Mouse (Mus musculus): ENCODE measurements at regions not wholly inside any gene's neighbourhood (a gene's known extent, or its start where the extent isn't known, plus 50 kb on each side); places are given as distances from the start of the nearest gene placed in this dataset.
"Not testable (repeated sequence)": the region's sequence is repeated elsewhere in the genome, so short reads cannot be mapped to it uniquely, and the experiment has no call there.

- not testable (repeated sequence) for H3K36me3 ChIP-seq (ENCODE audit: control insufficient read depth, insufficient read depth, low read length); ATAC-seq (ENCODE audit: insufficient number of reproducible peaks, insufficient read depth, low FRiP score, low read depth); H3K4me3 ChIP-seq (ENCODE audit: control insufficient read depth in 1 of 2, insufficient read depth in 1 of 2, low read depth in 1 of 2, low read length in 2 of 2); H3K27ac ChIP-seq (replicated peaks in 1 of 2; ENCODE audit: control insufficient read depth in 1 of 2, insufficient read depth in 1 of 2, low read depth in 2 of 2, low read length in 2 of 2); H3K9me3 ChIP-seq (ENCODE audit: control insufficient read depth, low read length); H3K27me3 ChIP-seq (ENCODE audit: control insufficient read depth, insufficient read depth, low read length); H3K4me1 ChIP-seq (ENCODE audit: control insufficient read depth in 2 of 2, insufficient read depth in 2 of 2, low read length in 2 of 2); H3K9ac ChIP-seq (ENCODE audit: low read length); H3K4me2 ChIP-seq (ENCODE audit: low read length)
- WGBS: 79% methylated on average over 2 of the region's 2 CpGs
These were observed 339.0 kb downstream of the Dync2h1 start for GRCm38 (mm10) chr9:6845281-6845680.

GRCm38 (mm10) chr9:6834936-6835335 lies 349.3 kb downstream of the Dync2h1 start:
- H3K27me3 ChIP-seq (ENCODE audit: control insufficient read depth, insufficient read depth, low read length); H3K4me3 ChIP-seq (ENCODE audit: control insufficient read depth in 1 of 2, insufficient read depth in 1 of 2, low read depth in 1 of 2, low read length in 2 of 2); ATAC-seq (ENCODE audit: insufficient number of reproducible peaks, insufficient read depth, low FRiP score, low read depth); H3K27ac ChIP-seq (replicated peaks in 1 of 2; ENCODE audit: control insufficient read depth in 1 of 2, insufficient read depth in 1 of 2, low read depth in 2 of 2, low read length in 2 of 2); H3K9ac ChIP-seq (ENCODE audit: low read length); H3K4me2 ChIP-seq (ENCODE audit: low read length); H3K36me3 ChIP-seq (ENCODE audit: control insufficient read depth, insufficient read depth, low read length); H3K9me3 ChIP-seq (ENCODE audit: control insufficient read depth, low read length); H3K4me1 ChIP-seq (ENCODE audit: control insufficient read depth in 2 of 2, insufficient read depth in 2 of 2, low read length in 2 of 2): not testable (repeated sequence)
- 77% methylated on average over 5 of the region's 5 CpGs for WGBS

GRCm38 (mm10) chr9:6834470-6834869 lies 349.8 kb downstream of the Dync2h1 start:
- Histone ChIP-seq H3K4me2 (ENCODE audit: low read length) (no peak overlapping the region), H3K27me3 (ENCODE audit: control insufficient read depth, insufficient read depth, low read length) (no peaks in the 10 kb centered on the region), H3K4me3 (ENCODE audit: control insufficient read depth in 1 of 2, insufficient read depth in 1 of 2, low read depth in 1 of 2, low read length in 2 of 2) (no peak overlapping the region), H3K9ac (ENCODE audit: low read length) (no peak overlapping the region), H3K27ac (replicated peaks in 1 of 2; ENCODE audit: control insufficient read depth in 1 of 2, insufficient read depth in 1 of 2, low read depth in 2 of 2, low read length in 2 of 2) (no peak overlapping the region), H3K36me3 (ENCODE audit: control insufficient read depth, insufficient read depth, low read length) (no peaks in the 10 kb centered on the region), H3K4me1 (ENCODE audit: control insufficient read depth in 2 of 2, insufficient read depth in 2 of 2, low read length in 2 of 2) (no peaks in the 10 kb centered on the region), H3K9me3 (ENCODE audit: control insufficient read depth, low read length) (no peaks in the 10 kb centered on the region)
- 64% methylated on average over 5 of the region's 5 CpGs for WGBS
- ATAC-seq (ENCODE audit: insufficient number of reproducible peaks, insufficient read depth, low FRiP score, low read depth): no peak

- no peak overlapping the region for H3K4me3 ChIP-seq (ENCODE audit: control insufficient read depth in 1 of 2, insufficient read depth in 1 of 2, low read depth in 1 of 2, low read length in 2 of 2)
- no peak overlapping the region for H3K4me2 ChIP-seq (ENCODE audit: low read length)
- 67% methylated on average over 2 of the region's 2 CpGs for WGBS
- no peaks in the 10 kb centered on the region for H3K9me3 ChIP-seq (ENCODE audit: control insufficient read depth, low read length)
- no peak overlapping the region for H3K27ac ChIP-seq (replicated peaks in 1 of 2; ENCODE audit: control insufficient read depth in 1 of 2, insufficient read depth in 1 of 2, low read depth in 2 of 2, low read length in 2 of 2)
- no peaks in the 10 kb centered on the region for H3K4me1 ChIP-seq (ENCODE audit: control insufficient read depth in 2 of 2, insufficient read depth in 2 of 2, low read length in 2 of 2)
- ATAC-seq (ENCODE audit: insufficient number of reproducible peaks, insufficient read depth, low FRiP score, low read depth): no peak
- H3K9ac ChIP-seq (ENCODE audit: low read length): no peak overlapping the region
- H3K27me3 ChIP-seq (ENCODE audit: control insufficient read depth, insufficient read depth, low read length): no peaks in the 10 kb centered on the region
- no peaks in the 10 kb centered on the region for H3K36me3 ChIP-seq (ENCODE audit: control insufficient read depth, insufficient read depth, low read length)
These were observed 351.4 kb downstream of the Dync2h1 start for GRCm38 (mm10) chr9:6832862-6833261.

- not testable (repeated sequence) for H3K9me3 ChIP-seq (ENCODE audit: control insufficient read depth, low read length); H3K27me3 ChIP-seq (ENCODE audit: control insufficient read depth, insufficient read depth, low read length); H3K4me3 ChIP-seq (ENCODE audit: control insufficient read depth in 1 of 2, insufficient read depth in 1 of 2, low read depth in 1 of 2, low read length in 2 of 2); H3K4me1 ChIP-seq (ENCODE audit: control insufficient read depth in 2 of 2, insufficient read depth in 2 of 2, low read length in 2 of 2); H3K36me3 ChIP-seq (ENCODE audit: control insufficient read depth, insufficient read depth, low read length); ATAC-seq (ENCODE audit: insufficient number of reproducible peaks, insufficient read depth, low FRiP score, low read depth); H3K9ac ChIP-seq (ENCODE audit: low read length); H3K4me2 ChIP-seq (ENCODE audit: low read length); H3K27ac ChIP-seq (replicated peaks in 1 of 2; ENCODE audit: control insufficient read depth in 1 of 2, insufficient read depth in 1 of 2, low read depth in 2 of 2, low read length in 2 of 2)
- WGBS: 75% methylated on average over 6 of the region's 6 CpGs
These were observed 352.6 kb downstream of the Dync2h1 start for GRCm38 (mm10) chr9:6831642-6832041.

- Histone ChIP-seq H3K4me3 (ENCODE audit: control insufficient read depth in 1 of 2, insufficient read depth in 1 of 2, low read depth in 1 of 2, low read length in 2 of 2) (no peak overlapping the region), H3K36me3 (ENCODE audit: control insufficient read depth, insufficient read depth, low read length) (no peaks in the 10 kb centered on the region), H3K4me1 (ENCODE audit: control insufficient read depth in 2 of 2, insufficient read depth in 2 of 2, low read length in 2 of 2) (no peaks in the 10 kb centered on the region), H3K9me3 (ENCODE audit: control insufficient read depth, low read length) (no peaks in the 10 kb centered on the region), H3K9ac (ENCODE audit: low read length) (no peak overlapping the region), H3K27me3 (ENCODE audit: control insufficient read depth, insufficient read depth, low read length) (no peaks in the 10 kb centered on the region), H3K4me2 (ENCODE audit: low read length) (no peak overlapping the region), H3K27ac (replicated peaks in 1 of 2; ENCODE audit: control insufficient read depth in 1 of 2, insufficient read depth in 1 of 2, low read depth in 2 of 2, low read length in 2 of 2) (no peak overlapping the region)
- WGBS: 83% methylated on average over 3 of the region's 3 CpGs
- ATAC-seq (ENCODE audit: insufficient number of reproducible peaks, insufficient read depth, low FRiP score, low read depth): no peak
These were observed 357.7 kb downstream of the Dync2h1 start for GRCm38 (mm10) chr9:6826581-6826980.

GRCm38 (mm10) chr9:6825609-6826008 lies 358.6 kb downstream of the Dync2h1 start:
- no peak for ATAC-seq (ENCODE audit: insufficient number of reproducible peaks, insufficient read depth, low FRiP score, low read depth)
- Histone ChIP-seq H3K27ac (replicated peaks in 1 of 2; ENCODE audit: control insufficient read depth in 1 of 2, insufficient read depth in 1 of 2, low read depth in 2 of 2, low read length in 2 of 2) (no peak overlapping the region), H3K4me2 (ENCODE audit: low read length) (no peak overlapping the region), H3K4me3 (ENCODE audit: control insufficient read depth in 1 of 2, insufficient read depth in 1 of 2, low read depth in 1 of 2, low read length in 2 of 2) (no peak overlapping the region), H3K9ac (ENCODE audit: low read length) (no peak overlapping the region), H3K9me3 (ENCODE audit: control insufficient read depth, low read length) (no peaks in the 10 kb centered on the region), H3K4me1 (ENCODE audit: control insufficient read depth in 2 of 2, insufficient read depth in 2 of 2, low read length in 2 of 2) (no peaks in the 10 kb centered on the region), H3K36me3 (ENCODE audit: control insufficient read depth, insufficient read depth, low read length) (no peaks in the 10 kb centered on the region), H3K27me3 (ENCODE audit: control insufficient read depth, insufficient read depth, low read length) (no peaks in the 10 kb centered on the region)

GRCm38 (mm10) chr9:6823946-6824345 lies 360.3 kb downstream of the Dync2h1 start:
- H3K27ac ChIP-seq (replicated peaks in 1 of 2; ENCODE audit: control insufficient read depth in 1 of 2, insufficient read depth in 1 of 2, low read depth in 2 of 2, low read length in 2 of 2); H3K4me1 ChIP-seq (ENCODE audit: control insufficient read depth in 2 of 2, insufficient read depth in 2 of 2, low read length in 2 of 2); H3K27me3 ChIP-seq (ENCODE audit: control insufficient read depth, insufficient read depth, low read length); ATAC-seq (ENCODE audit: insufficient number of reproducible peaks, insufficient read depth, low FRiP score, low read depth); H3K4me3 ChIP-seq (ENCODE audit: control insufficient read depth in 1 of 2, insufficient read depth in 1 of 2, low read depth in 1 of 2, low read length in 2 of 2); H3K4me2 ChIP-seq (ENCODE audit: low read length); H3K9ac ChIP-seq (ENCODE audit: low read length); H3K36me3 ChIP-seq (ENCODE audit: control insufficient read depth, insufficient read depth, low read length); H3K9me3 ChIP-seq (ENCODE audit: control insufficient read depth, low read length): not testable (repeated sequence)
- 33% methylated on average over 1 of the region's 1 CpGs for WGBS
